Mouse (Mus musculus) CH12.LX (cell line): ENCODE measurements around the gene Mcm9.

Experiments used
- CHD2 ChIP-seq: IDR thresholded peaks from 2 replicates; pipeline ENCODE4 v1.6.1; 2011; ENCODE audit warnings: low read length, improper control_type of control experiment
- CTCF ChIP-seq, 2 experiments: IDR thresholded peaks in 1 of 2; conservative IDR thresholded peaks in 1 of 2; 2 replicates each; pipeline ENCODE4 v1.5.1; 2011 to 2012; ENCODE audit warnings: low read depth in 2 of 2, low read length in 2 of 2, improper control_type of control experiment in 1 of 2, inconsistent platforms in 1 of 2, mild to moderate bottlenecking in 1 of 2, moderate library complexity in 1 of 2
- EP300 ChIP-seq: IDR thresholded peaks from 2 replicates; pipeline ENCODE4 v1.6.1; 2011; ENCODE audit warnings: low read length, improper control_type of control experiment
- GABPA ChIP-seq: IDR thresholded peaks from 2 replicates; pipeline ENCODE4 v1.6.1; 2012; ENCODE audit warnings: low read depth, low read length, improper control_type of control experiment, inconsistent platforms; ENCODE audit not compliant: insufficient replicate concordance
- HCFC1 ChIP-seq: IDR thresholded peaks from 2 replicates; pipeline ENCODE4 v1.6.1; 2012; ENCODE audit warnings: low read depth, mild to moderate bottlenecking, inconsistent platforms, low read length, improper control_type of control experiment
- IRF4 ChIP-seq: IDR thresholded peaks from 2 replicates; pipeline ENCODE4 v1.6.1; 2014; ENCODE audit warnings: low read depth, mild to moderate bottlenecking, inconsistent platforms, low read length, improper control_type of control experiment
- MXI1 ChIP-seq: IDR thresholded peaks from 2 replicates; pipeline ENCODE4 v1.6.1; 2011; ENCODE audit warnings: mild to moderate bottlenecking, low read depth, low read length, improper control_type of control experiment
- POLR2A ChIP-seq: IDR thresholded peaks from 2 replicates; pipeline ENCODE4 v1.6.1; 2011; ENCODE audit warnings: low read depth, mild to moderate bottlenecking, improper control_type of control experiment, low read length
- POLR2AphosphoS2 ChIP-seq: IDR thresholded peaks from 2 replicates; pipeline ENCODE4 v1.6.1; 2011; ENCODE audit warnings: low read depth, low read length, improper control_type of control experiment
- RAD21 ChIP-seq: IDR thresholded peaks from 2 replicates; pipeline ENCODE4 v1.6.1; 2011; ENCODE audit warnings: low read depth, mild to moderate bottlenecking, low read length, improper control_type of control experiment, moderate library complexity

- TF ChIP-seq MXI1 (no peak), EP300 (no peak), POLR2A (no peak), CTCF (conservative IDR thresholded peaks at IDR 0.05 in 1 of 2, IDR thresholded peaks at IDR 0.05 in 1 of 2; ENCODE audit: low read depth in 2 of 2, low read length in 2 of 2) (no peak), IRF4 (no peak), CHD2 (no peak), POLR2AphosphoS2 (no peak), HCFC1 (no peak), RAD21 (no peak), GABPA (no peak)
These were observed 18.1 kb downstream of the Mcm9 start for GRCm38 (mm10) chr10:53612172-53612571.
